Mouse (Mus musculus) cerebellum, adult 18-20 months (tissue): ENCODE data around the gene Tgtp2.
A peak's percentile ranks its signal among the peaks of the same experiment; 100 is the strongest.
"Not testable (repeated sequence)": the region's sequence is repeated elsewhere in the genome, so short reads cannot be mapped to it uniquely, and the experiment has no call there.

Source experiments
- DNase-seq, 2 experiments: peaks; one replicate each; pipeline ENCODE4 v3.0.0; 2021

The Tgtp2 gene

GRCm38 (mm10) chr11:49063713-49064469, at the start of gene Tgtp2:
Gene Tgtp2, minus strand, starts transcription at chr11:49064206.
- not testable (repeated sequence) for DNase-seq

GRCm38 (mm10) chr11:49112624-49113219, 48.7 kb upstream of the Tgtp2 start:
- no peak for DNase-seq

DNA sequence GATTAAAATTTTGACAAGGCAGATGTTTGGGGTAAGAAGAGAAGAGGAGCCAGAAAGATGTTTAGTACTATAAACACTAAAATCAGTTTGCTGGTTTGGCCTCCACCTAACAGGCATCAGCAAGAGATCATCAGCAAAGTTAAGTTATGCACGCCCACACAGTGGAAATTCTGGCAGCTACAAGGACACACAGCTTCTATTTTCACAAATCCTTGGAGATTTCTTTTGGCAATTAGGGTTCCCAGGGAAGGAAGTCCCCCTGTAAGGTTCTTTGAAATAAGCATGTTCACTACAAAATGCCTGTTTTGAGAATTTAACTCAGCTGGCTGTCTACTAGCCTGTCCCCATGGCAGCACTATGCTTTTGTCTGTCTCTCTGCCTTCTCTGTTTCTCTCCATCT, 47.0 kb upstream of the Tgtp2 start:
- no peak for DNase-seq

DNA sequence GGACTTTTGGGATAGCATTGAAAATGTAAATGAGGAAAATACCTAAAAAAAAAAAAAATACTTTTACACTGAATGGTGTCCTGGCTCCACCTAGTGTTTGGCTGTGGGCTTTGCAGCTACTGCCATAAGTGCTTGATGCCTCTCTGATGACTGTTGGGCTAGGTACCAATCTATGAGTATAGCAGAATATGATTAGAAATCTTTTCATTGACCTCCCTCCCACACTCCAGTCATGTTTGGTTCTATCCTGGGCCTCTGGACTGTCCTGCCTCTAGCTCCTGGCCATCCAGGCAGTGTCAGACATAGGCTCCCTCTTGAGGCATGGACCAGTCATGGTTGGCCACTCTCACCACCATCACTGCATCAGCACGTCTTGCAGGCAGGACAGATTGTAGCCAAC, 44.8 kb upstream of the Tgtp2 start:
- peak in 1 of 2 experiments; percentile 5 for DNase-seq

- DNase-seq = no peak
These were observed 43.9 kb upstream of the Tgtp2 start for GRCm38 (mm10) chr11:49107650-49108537.

GRCm38 (mm10) chr11:49105752-49106151, 41.7 kb upstream of the Tgtp2 start:
- no peak for DNase-seq

DNA sequence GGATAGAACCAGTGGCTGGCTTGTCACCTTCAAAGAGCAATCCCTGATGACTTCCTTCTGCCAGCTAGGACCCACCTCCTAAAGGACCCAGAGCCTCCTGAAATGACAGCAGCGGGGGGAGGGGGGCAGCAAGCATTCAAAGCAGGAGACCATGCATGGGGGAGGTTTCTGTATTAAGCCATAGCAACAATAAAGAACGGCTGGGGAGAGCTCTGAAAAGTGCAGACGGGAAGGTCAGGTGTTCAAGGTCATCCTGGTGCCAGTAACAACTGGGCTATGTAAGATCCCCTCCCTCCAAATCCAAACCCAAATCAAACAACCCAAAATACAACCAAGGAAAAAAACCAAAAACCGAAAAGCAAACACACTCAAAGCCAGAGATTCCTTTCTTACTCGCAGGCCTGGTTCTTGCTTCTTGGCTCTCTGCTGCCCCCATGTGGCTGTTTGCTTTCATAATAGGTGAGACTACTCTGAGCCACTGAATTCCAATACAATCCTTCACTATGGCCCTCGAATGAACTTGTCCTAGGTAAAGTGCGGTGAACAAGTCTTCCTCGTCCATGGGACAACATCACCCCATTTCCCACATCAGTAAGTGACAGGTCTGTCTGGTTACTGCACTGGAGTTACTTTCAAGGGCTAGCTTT, 39.2 kb upstream of the Tgtp2 start:
- DNase-seq = peak; percentile 77 to 83

DNA sequence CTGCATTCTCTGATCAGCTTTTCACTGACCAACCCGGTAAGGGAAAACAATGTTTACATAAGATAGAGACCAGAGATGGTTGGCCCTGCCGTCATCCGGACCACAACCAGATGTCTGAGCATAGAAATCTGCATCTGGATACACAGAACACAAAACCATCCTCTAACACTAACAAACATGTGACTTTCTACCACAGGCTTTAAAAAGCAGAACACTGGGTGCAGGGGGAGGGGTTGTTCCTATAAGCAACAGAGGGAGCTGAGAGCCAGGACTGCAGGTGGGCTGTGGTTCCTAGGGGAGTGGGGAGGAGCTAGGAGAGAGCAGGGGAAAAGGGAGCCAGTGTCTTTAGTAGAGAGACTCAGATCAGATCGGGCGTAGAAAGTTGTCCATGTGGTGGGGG, 37.5 kb upstream of the Tgtp2 start:
- DNase-seq = no peak

- no peak for DNase-seq
These were observed 36.4 kb upstream of the Tgtp2 start for GRCm38 (mm10) chr11:49100409-49100808.

- no peak for DNase-seq
These were observed 31.4 kb upstream of the Tgtp2 start for GRCm38 (mm10) chr11:49095367-49095766.

DNA sequence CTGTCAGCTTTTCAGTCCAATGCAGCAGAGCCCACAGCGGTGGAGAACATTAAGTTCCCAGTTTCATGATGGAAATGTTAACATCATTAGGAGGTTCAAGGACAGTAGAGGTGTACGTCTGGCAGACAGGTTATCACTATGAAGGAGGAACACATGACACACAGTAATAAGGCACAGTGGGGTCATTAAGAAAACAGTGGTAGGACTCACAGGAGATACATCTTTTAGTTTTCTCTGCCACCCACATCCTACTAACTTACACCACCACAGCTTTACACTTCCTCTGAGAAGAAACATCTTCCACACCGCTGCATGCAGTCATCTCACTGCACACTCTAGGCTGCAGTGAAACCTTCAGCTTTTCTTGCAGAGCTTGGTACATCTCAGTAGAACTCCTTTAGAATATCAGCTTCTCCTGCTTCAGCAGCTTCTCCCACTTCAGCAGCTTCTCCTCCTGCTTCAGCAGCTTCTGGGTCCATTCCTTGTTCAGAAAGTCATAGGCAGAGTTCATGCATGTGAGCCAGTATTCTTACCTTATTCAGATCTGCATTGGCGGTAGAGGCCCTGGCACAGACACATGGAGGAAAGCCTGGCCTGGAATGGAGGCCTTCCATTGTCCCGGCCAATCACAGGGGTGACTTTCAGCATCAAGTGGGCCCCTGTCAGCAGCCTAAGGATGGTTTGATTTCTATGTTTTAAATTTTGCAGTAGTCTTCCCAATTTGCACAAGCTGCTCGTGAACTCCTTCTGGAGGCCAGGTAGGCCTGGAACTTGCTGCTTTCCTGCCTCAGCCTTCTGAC, 30.1 kb upstream of the Tgtp2 start:
- no peak for DNase-seq

DNA sequence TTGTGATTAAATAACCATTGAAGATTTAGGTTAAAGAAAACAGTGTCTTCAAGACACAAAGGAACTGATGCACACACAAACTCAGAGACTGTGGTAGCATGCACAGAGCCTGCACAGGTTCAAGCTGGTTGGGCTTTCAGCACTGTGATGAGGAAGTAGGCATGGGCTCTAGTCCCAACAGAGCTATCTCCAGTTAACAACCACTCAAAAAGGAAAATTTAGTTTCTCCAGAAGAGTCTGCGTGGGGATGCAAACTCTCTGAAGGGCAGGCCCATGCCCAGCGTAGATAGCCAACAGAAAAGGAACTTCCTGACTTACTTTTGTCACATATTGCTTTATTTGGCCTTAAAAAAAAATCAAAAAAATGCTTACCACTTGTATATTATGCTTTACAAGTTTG, 28.8 kb upstream of the Tgtp2 start:
- no peak for DNase-seq

- no peak for DNase-seq
These were observed 28.1 kb upstream of the Tgtp2 start for GRCm38 (mm10) chr11:49092053-49092586.

- DNase-seq = no peak
These were observed 27.2 kb upstream of the Tgtp2 start for GRCm38 (mm10) chr11:49091171-49091570.

- no peak for DNase-seq
These were observed 26.5 kb upstream of the Tgtp2 start for GRCm38 (mm10) chr11:49090551-49090950.

DNA sequence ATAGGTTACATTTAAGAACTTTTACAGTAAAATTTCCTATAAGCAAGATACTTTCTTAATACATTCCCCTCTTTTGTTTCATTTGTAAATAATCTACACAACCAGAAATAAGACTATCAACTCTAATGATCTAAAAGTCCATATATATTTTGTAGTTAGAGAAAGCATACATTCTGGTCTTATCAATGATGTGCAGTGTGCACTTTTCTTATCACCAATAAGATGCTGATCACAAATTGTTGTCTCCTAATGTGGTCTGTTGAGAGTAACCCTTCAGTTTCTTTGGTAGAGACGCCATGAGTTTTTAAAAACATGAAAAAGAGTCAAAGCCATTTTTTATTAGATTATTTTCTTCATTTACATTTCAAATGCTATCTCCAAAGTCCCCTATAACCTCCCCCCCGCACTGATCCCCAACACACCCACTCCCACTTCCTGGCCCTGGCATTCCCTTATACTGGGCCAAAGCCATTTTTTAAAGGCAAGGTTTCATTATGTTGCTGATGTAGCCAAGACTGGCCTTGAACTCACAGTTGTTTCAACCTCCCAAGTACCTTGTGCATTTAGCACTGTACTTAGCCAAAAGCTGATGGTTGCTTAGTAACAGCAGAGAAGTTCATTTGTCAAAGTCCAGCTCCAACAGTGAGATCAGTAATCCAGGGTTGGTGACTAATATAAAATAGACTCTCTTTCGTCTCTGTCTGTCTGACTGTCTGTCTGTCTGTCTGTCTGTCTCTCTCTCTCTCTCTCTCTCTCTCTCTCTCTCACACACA, 25.9 kb upstream of the Tgtp2 start:
- DNase-seq = no peak

DNA sequence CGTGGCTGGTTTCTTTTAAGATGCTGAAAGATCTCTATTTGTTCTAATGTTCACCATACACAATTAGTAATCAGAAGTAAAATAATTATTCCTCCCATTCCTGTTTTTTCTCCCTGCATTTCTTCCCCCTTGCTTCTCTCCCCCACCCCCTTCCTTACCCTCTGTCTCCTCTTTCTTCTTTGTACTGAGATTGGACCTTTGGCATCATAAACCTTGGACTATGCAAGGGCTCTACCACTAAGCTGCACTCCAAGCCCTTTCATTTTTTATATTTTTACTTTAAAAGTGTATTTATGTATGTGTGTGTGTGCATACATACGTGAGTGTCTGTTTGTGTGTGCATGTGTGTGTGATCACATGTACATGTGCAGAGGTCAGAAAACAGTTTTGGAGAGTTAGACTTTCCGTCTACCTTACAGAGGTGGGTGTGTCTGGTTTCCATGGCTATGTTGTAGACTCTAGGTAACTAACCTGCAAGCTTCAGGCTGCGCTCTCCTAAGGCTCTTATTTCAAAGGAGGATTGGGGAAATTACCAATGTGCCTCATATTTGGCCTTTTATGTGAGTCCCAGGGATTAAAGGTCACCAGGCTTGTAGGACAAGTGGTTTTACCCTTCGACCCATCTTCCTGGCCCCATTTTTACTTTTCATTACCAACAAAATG, 25.1 kb upstream of the Tgtp2 start:
- DNase-seq = no peak

GRCm38 (mm10) chr11:49087830-49088616, 24.0 kb upstream of the Tgtp2 start:
- no peak for DNase-seq

DNA sequence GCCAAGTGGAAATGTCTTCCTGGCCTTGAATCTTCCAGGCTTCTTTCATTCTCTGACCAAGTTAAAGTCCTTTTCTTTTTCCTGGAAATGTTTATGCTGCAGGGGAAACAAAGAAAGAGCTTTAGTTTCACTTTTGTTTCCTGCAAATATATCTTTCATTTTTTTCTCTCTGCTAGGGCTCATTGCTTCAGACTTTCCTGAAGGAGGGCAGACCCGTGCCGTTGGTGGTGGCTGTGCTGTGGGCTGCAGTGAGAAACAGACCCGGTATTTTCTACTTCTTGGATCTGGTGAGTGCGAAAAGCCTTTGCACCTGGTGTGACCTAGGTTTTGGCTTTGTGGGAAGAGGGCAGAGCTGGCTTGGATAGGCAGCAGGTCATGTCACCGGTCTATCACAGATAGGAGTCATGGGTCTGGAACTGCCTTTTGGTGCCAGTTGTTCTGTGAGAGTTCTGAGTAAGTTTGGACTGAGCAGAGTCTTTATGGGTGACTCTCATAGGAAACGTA, 22.9 kb upstream of the Tgtp2 start:
- DNase-seq = no peak

DNA sequence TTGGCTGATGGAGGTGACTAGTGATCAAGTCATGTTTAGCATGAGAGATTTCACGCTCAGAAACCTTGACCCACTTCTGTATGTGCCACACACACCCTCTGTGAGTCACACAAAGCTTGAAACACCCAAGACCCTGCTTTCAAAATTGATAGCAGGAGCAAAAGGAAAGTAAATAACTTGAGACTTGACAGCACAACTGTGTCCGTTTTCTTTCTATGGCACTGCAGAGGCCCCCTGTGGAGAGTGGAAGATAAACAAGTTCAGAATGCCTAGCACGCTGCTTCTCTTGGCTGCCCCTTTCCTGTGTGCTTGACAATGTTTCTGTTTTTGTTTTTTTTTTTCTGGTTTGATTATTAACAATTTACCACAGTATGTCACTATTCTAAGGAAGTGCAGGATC, 20.9 kb upstream of the Tgtp2 start:
- DNase-seq = no peak
